Mouse (Mus musculus) heart, adult 8-10 months (tissue): ENCODE measurements around the gene Tcf7l1. TPM values are rescaled to one million over a fixed set of nuclear protein-coding genes. Genes with fewer than 3 reads are reported as not detected.

Source experiments
- DNase-seq: peaks from one replicate; pipeline ENCODE4 v3.0.0; 2022; ENCODE audit warnings: low spot score
- total RNA-seq, 4 experiments: library from RNA; stranded (reverse); gene quantifications; 2 replicates each; pipeline ENCODE4 v1.2.4; 2022

Gene Tcf7l1
- total RNA-seq, 4 experiments from 2014 or later: 6.8 to 9.2 (median 7.9) TPM

DNA sequence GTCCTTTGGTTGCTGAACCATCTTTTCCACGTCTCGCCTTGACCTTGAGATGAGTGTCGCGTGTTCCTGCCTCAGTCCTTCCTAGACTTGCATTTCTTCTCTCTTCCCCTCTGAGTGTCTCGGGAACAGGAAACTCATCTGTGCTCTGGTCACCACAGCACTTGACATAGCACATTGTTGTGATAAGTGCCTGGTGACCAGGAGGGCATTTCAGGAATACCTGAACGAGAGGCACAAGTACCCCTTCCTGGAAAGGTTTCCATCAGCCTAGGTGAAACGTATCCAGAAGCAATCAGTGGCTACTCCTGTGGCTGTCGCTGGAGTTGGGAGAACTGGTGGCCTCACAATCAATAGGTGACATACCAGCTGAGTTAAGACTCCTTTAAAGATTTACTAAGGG is 124.8 kb downstream of the Tcf7l1 start:
- no peak for DNase-seq

DNA sequence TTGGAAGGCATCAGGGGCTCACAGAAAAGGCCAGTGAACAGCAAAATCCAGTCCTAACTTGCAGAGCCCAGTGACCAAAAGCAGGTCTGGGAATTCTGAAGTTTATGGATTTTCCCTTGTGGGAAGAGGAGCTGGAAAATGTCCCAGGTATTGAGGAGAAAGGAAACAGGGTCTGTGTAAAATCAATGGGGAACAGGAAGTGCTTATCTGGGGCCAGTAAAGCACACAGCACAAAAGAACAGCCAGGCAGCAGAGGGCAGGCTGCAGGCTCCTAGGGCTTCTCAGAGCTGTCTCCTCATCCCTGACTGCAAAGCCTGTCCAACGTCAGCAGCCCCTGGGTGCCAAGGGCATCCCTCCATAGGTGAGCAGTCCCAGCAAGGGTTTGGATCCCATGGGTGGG is 126.1 kb downstream of the Tcf7l1 start:
- peak; percentile 72 for DNase-seq

DNA sequence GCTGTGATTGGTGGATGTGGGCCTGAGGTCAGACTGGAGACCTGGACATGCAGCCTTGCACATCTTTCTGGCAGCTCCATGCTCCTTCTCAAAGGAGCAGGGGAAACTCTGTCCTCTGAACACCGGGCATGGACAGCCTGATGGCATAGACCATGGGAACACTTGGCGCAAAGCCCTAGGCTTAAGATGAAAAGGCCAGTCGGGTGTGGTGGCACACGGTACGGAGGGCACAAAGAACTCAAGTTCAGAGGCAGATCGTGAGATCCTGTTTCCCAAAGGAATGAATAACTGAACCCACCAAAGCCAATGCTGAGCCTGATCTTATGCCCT is 128.7 kb downstream of the Tcf7l1 start:
- no peak for DNase-seq

DNA sequence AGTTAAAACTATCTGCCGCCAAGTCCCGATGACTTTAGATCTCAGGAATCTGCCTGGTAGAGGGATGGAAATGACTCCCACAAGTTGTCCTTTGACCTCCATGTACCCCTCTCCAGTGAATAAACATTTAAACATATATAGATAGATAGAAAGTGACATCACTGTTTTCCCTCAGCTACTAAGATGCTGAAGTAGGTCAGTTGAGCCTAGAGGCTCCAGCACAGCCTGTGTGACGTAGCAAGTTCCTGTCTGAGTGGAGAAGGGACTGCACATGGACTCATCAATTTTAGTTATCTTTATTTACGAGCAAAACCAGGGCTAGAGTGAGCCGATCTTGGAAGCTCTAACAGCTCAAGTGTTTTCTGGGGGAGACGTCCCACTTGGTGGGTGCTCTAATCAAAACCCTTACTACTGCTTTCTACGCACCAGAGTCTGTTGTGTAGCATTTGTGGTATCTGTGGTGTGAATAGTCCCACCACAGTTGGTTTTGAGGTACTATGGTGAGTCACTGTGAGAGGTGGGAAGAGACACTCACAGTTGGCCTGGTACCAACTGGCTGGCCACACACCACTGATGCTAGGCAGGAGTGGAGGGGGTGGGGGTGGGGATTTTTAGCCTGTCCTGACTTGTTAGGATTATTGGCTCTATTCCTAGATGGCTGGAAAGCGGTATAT is 129.2 kb downstream of the Tcf7l1 start:
- DNase-seq: no peak

DNA sequence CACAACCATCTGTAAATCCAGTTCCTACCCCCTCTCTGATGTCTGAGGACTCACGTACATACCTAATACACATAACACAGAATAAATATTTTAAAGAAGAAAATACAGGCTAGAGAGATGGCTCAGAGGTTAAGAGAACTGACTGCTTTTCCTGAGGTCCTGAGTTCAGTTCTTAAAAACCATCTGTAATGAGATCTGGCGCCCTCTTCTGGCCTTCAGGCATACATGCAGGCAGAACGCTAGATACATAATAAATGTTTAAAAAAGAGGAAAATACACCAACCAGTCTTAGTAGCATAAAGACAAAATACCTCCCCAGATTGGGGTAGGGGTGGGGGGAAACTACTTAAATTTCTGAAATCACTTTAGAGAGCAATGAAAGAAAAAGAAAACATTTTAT is 131.0 kb downstream of the Tcf7l1 start:
- DNase-seq: no peak

DNA sequence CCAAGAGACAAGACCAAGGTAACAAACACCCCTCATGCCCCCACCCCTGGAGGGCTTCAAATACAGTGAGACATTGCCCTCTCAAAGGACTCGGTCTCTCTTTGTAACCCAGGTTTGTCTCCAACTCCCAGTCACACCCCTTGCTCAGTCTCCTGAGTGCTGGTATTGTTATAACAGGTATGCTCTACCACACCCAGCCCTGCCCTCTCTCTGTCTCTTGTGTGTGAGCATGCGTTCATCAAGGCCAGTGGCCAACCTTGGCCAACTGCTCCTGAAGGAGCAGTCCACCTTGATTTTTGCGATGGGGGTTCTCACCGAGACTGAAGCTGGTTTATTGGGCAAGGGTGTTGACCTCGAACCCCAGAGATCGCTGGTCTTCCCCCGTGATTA is 133.0 kb downstream of the Tcf7l1 start:
- no peak for DNase-seq

DNA sequence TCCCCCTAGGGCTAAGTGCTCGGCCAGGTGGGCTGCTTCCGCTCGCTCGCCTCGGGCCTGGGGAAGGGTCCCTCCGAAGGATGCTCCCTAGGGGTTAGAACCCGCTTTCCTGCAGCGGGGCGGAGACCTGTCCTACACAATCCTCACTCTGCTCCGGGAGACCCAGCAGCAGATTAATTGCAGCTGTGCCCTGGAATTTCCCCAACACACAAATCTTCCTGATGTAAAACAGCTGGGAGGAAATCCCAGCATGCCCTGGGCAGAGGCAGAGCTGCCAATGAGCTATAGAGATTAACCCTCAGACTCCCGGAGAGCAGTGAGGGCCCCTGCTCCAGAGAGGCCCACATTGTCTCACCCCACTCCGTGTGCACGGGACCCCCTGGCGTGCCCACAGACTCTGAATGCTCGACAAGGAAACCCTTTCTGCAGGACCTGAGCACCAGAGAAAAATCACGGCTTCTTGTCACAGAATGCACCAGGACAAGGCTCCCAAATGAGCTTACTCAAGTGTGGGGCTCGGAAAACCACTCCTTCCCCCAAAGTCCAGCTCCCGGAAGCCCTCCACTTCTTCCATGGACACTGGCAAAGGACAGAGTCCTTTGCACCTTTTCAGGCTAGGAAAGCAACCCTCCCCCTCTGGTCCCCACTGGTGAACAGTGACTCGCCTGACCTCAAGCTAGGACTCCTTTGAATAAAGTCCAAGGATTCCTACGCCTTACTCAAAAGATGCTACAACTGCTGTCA is 133.6 kb downstream of the Tcf7l1 start:
- DNase-seq: peak; percentile 84

DNA sequence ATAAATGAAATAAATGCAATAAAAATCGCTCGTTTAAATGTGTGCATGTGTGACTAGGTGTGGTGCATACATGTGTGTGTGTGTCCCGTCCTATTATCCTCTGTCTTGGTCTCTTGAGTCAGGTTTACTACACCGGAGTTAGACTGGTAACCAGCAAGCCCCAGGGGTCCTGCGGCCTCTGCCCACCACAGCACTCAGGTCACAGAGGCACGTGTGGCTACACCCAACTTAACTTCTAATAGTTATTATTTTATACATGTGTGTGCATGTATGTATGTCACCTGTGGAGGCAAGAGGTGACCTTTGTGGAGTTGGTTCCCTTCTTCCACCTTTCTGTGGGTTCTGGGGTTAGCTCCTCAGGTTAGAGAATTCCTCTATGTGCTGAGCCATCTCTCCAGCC is 134.7 kb downstream of the Tcf7l1 start:
- DNase-seq: no peak

DNA sequence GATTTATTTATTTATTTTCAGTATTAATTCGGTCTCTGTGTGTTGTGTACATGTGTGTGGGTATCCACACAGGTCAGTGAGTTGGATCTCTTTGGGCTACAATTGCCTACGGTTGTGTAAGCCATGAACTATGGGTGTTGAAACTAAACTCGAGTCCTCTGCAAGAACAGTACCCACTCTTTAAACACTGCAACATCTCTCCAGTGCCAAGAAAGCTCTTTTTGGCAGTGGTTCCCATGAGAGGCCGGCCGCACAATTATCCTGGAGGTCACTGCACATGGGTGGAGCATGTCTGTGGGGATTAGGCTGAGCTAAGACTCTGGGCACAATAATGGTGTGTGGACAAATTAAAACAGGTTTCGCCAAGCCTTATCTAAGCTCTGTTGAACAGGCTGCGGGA is 135.6 kb downstream of the Tcf7l1 start:
- peak; percentile 57 for DNase-seq

DNA sequence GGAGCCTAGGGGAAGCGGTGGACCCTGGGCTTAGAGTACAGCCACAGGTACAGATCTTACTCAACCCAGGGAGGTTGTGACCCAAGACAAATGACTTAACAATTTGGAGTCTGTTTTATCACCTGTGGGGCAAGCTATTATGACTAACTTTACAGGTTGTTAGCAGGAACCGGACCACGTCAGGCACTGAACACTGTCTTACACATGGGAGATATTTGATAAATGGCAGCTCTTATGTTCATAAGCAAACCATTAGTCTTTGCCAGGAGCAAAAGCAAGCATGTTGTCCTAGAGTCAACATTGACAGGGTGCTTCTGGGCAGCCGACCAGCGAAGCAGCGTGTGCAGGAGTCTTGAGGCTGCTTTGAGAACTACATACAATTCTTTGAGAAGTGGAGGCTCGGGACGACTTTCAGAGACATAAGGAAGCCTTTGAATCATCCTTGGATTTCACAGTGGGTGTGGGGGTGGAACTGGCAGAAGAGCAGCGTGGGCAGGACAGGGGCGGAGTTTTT is 138.7 kb downstream of the Tcf7l1 start:
- DNase-seq: no peak

DNA sequence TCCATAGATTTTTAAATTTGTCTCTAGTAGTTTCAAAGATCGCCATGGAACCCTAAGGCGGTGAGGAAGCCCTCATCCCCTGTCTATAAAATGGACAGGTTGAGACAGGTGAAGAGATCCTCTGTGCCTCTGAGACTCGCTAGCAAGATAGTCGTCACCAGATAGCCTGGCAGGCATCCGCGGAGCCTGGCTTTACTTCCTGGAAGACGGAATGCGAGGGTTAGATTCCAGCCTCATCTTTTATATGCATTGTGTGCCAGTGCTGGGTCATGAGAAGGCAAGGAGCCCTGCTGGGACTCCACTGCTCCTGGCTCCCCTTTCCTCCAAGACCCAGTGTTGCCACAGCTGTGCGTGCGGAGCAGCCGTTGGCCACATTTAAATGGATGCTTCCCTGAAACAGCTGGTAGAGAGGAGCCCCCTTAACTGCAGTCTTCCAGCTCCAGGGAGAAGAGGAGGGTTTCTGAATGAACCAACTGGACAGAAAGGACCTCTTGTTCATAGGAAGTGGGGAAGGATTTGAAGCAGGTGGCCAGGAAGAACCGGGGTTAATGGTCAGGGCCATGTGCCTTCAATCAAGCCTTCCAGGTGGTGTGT is 141.0 kb downstream of the Tcf7l1 start:
- DNase-seq: no peak

DNA sequence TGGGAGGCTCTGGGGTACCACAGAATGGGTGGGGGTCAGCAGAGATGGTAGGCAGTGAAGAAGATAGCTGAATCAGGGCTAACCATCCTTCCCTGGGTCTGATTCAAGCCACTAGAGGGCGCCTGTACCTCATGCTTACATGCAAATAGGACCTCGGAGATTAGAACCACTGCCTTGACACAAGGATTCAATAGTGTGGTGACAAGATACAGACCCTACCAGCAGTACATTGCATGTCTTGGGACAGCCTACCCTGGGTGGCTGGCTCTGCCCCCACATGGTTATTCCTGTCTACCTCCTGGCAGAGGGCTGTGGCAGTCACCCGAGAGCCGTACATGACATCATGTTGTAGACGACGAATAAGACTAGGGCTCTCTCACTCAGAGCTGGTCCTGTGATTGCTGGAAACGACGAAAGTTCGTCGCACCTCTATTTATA is 141.7 kb downstream of the Tcf7l1 start:
- peak; percentile 78 for DNase-seq

DNA sequence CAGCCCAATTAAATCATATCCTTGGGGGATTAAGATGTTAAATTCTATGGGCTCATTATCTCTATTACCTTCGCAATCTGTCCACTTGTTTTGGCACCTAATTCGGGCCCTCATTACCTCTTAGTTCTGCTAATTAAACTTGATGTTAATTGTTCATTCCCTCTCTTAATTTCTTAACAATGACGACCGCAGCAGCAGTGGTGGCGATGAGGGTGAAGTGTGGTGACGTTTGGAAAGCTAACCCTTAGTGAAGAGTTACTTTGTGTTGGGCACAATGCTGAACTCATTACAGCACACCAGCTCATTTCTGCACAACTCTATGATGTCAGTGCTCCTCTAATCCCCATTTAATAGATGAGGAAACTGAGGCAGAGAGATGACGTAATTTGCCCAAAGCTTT is 143.7 kb downstream of the Tcf7l1 start:
- DNase-seq: no peak

DNA sequence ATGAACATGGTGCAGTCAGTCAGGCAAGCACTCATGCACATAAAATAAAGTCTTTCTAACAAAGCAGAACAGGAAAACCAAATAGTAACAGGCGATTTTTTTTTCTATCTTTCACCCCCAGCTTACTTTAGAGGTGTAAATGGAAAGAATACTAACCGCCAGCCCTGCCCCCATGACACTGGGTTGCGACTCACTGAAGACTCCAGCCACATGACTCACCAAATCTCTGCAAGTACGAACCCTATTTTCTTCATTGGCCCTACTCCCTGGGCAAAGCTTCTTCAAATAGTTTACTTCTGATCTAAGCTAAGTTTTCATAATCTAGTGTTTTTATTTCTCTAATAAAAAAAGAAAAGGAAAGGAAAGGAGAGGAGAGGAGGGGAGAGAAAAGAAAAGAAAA is 144.5 kb downstream of the Tcf7l1 start:
- DNase-seq: no peak

DNA sequence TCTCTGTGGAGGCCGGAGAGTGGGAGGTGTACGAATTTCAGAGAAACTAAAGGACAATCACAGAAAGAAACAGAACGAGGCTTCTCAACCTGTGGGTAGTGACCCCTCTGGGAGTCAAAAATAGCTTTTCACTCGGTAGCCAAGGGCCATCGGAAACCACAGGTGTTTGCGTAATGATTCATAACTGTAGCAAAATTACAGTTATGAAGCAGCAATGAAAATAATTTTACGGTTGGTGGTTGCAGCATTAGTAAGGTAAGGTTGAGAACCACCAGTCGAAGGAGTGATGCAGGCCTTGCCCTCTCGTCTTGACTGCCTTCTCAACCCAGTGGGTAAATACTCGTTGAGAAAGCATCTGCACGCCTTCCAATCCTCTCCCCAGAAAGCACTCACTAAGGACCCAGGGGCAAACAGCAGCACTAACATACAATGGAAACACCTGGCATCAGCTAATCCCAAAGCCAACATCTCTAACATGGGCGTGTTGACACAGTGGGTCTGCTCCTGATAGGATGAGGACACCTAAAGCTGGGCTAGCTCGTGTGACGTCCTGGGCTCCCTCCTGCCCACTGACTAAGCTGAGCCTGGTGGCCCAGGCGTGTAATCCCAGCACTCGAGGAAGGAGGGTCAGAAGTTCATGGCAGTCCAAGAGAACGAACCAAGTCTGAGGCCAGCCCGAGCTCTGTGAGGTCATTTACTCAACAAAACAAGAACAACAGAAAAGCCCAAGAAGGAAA is 147.7 kb downstream of the Tcf7l1 start:
- no peak for DNase-seq

DNA sequence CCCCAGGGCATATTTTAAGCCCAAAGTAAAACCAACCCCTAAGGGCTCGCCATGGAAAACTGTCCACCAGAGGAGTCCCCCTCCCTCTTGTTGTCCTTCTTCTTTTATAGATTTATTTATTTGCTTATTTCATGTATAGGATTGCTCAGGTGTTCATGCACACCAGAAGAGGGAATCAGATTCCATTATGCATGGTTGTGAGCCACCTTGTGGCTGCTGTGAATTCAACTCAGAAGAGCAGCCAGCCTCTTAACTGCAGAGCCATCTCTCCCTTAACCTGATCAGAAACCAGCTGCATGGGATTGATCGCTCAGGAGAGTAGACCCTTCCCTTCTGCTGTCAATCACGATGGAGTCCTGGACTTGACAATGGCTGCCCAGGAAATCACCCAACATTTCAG is 152.1 kb downstream of the Tcf7l1 start:
- DNase-seq: no peak

DNA sequence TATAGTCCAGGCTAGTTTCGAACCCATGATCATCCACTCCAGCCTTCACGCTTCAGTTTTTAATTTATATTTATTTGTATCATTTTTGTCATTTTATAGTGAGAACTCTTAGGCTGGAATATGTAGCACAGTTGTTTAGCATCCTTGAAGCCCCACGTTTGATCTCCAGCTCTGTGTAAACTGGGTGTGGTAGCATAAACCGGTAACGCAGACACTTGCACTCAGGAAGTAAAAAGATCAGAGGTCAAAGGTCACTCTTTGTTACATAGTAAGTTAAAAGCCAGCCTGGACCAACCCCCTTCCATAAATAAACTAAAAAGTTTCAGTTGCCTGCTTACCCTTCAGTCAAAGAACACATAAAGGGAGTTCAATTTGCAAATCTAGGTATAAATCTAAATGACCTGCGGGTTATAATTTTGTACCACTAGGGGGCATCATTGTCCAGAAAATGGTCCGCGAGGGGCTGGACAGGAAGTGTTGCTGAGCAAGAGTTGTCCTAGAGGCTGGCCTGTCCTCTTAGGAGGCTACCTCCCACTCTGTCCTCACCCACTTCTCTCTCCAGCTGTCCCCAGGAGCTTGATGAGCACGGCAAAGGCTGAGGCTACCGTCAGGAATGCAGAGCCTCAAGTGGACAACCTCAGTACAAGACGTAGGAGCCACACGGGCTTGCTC is 153.2 kb downstream of the Tcf7l1 start:
- DNase-seq: peak; percentile 86

DNA sequence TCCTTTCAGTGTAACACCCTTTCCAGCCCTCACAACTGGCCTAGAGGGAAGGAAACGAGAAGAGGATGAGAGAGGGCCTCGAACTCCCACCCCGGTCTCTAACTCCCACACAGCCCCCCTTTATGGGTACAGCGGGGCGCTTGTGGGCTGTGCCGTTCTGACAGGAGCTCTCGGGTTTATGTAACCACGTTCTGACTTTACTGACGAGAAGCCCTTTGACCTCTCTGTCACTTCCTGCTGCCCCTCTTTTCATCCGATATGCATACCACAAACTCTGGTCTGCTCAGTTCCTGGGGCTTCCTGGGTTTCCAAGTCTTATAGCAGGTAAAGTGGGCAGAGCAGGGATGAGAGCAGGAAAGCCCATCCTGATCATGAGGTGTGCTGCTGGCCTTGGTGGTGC is 154.7 kb downstream of the Tcf7l1 start:
- no peak for DNase-seq

DNA sequence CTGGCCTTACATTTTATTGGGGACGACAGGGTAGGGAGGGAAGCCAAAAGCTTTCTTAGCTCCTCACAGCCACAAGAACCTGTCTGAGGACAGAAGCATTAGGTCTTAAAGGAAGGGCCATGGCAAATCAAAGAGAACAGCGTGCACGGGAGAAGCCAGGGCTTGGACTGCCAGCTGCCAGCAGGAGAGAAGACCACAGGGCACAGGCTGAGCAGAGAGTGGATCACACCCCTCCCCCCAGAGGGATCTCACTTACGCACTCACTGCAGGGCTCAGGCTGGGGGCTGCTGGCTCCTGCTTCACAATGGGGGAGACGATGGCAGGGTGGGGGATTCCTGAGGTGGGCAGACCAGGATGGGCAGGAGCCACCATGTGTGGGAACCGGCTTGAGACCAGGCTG is 157.4 kb downstream of the Tcf7l1 start:
- DNase-seq: no peak

DNA sequence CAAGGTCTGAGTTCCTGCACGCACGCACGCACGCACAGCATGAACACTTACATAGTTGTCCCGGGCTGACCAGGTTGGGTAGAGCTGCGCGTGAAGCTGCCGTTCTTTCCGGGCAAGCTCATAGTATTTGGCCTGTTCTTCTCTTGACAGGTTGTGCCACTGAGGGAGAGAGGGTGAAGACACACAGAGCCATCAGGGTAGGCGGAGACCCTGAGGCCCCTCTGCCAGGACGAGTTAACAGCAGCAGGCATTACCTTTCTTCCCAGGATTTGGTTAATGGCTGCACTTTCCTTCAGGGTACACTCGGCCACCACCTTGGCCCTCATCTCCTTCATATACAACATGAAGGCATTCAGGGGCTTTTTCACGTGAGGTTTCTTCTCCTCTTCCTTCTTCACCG is 158.1 kb downstream of the Tcf7l1 start:
- no peak for DNase-seq

DNA sequence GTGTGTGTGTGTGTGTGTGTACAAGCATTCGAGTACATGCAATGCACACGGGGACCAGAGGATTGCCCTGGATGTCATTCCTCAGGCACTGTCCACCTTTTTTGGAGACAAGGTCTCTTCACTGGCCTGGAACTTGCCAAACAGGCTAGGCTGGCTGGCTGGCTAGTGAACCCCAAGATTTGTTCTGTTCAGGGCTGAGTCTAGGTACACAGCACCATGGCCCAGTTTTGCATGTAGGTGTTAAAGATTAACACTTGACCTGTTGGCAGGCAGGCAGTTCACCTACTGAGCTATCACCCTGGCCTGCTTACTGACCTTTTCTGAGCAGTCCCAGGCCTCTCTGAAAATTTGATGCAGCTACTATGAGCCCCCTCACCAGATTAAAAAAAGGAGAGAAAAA is 158.7 kb downstream of the Tcf7l1 start:
- DNase-seq: no peak

DNA sequence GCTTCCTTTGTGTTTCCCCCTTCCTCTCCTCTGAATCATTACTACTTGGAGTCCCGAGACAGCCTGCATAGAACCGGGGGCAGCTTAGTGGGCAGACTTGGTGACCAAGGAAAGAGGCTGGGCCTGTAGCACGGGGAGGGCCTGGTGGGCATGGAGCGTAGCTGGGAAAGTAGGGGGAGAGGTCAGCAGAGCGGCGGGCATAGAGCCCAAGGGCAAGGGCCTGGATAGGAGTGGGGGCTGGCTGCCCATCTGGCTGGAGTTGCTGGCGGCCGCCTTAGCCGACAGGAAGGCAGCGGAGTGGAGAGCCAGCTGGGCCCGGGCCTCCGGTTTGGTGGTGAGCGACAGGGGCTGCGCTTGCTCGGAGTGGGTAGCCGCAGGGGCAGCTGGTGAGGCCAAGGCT is 161.8 kb downstream of the Tcf7l1 start:
- no peak for DNase-seq
